Mouse (Mus musculus) hindbrain, postnatal 0 days (tissue): ENCODE measurements at regions not wholly inside any gene's neighbourhood (a gene's known extent, or its start where the extent isn't known, plus 50 kb on each side); places are given as distances from the start of the nearest gene placed in this dataset.

Source experiments
- ATAC-seq: fragments of 200-750 bp; cut with Nextera tagmentation; 2 replicates; pipeline ENCODE4 v1.8.0; 2017; ENCODE audit warnings: mild to moderate bottlenecking, moderate TSS enrichment, moderate library complexity
- DNase-seq: peaks from one replicate; pipeline ENCODE4 v3.0.0-alpha.2; 2015; ENCODE audit warnings: low spot score
- H3K27ac ChIP-seq: fragments of 300-500 bp; sonication (generic); 2 replicates; pipeline ENCODE4 v1.5.1; 2014; ENCODE audit warnings: mild to moderate bottlenecking
- H3K27me3 ChIP-seq: fragments of 300-500 bp; sonication (generic); 2 replicates; pipeline ENCODE4 v1.6.1; 2014; ENCODE audit warnings: low read length, mixed read lengths; ENCODE audit not compliant: insufficient read depth
- H3K36me3 ChIP-seq: fragments of 300-500 bp; sonication (generic); 2 replicates; pipeline ENCODE4 v1.6.1; 2014; ENCODE audit warnings: low read length, mixed read lengths; ENCODE audit not compliant: insufficient read depth
- H3K4me1 ChIP-seq: fragments of 300-500 bp; sonication (generic); 2 replicates; pipeline ENCODE4 v1.6.1; 2014; ENCODE audit warnings: antibody characterized with exemption, low read length, mixed read lengths; ENCODE audit not compliant: insufficient read depth
- H3K4me2 ChIP-seq: fragments of 300-500 bp; sonication (generic); 2 replicates; pipeline ENCODE4 v1.6.1; 2014; ENCODE audit warnings: low read depth, mild to moderate bottlenecking, low read length, moderate library complexity, mixed read lengths
- H3K4me3 ChIP-seq: fragments of 300-500 bp; sonication (generic); 2 replicates; pipeline ENCODE4 v1.5.1; 2014; ENCODE audit warnings: low read length
- H3K9ac ChIP-seq: fragments of 300-500 bp; sonication (generic); replicated peaks from 2 replicates; pipeline ENCODE4 v1.6.1; 2014; ENCODE audit warnings: mild to moderate bottlenecking, low read length, moderate library complexity, mixed read lengths
- H3K9me3 ChIP-seq: fragments of 300-500 bp; sonication (generic); 2 replicates; pipeline ENCODE4 v1.6.1; 2016; ENCODE audit warnings: low read length, mixed read lengths
- CTCF ChIP-seq: IDR thresholded peaks from 2 replicates; pipeline ENCODE4 v1.5.1; 2016; ENCODE audit warnings: antibody characterized with exemption, control low read depth, low read depth
- WGBS: fragments of 180-500 bp; shearing (Covaris S2); extraction: QIAGEN DNeasy Blood & Tissue Kit; methylation state at CpG from one replicate; pipeline ENCODE4 v1.1.7; 2014; 5-methylcytosine and 5-hydroxymethylcytosine counted together

DNA sequence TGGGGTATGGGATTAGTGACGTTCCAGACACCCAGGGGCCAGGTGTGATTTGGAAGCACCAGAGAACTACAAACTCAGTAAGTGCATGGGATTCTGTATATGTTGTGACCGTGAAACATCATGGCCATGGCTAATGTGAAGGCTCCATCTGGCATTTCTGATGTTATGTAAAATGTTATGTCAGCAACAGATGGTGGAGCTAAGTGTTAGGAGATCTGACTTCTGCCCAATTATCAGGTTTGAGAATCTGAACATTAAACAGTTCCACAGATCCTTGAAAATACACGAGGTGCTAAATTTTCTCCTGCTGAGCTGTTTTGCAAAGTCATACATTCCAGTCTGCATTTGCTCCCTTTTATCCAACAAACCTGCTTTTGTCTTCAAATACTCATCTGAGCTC is 223.6 kb upstream of the Egfl6 start:
- Histone ChIP-seq H3K4me1 (no peaks in the 10 kb centered on the region), H3K27ac (no peak overlapping the region), H3K4me3 (no peak overlapping the region), H3K9me3 (no peaks in the 10 kb centered on the region), H3K9ac (no peak overlapping the region), H3K36me3 (no peaks in the 10 kb centered on the region), H3K27me3 (no peaks in the 10 kb centered on the region), H3K4me2 (no peak overlapping the region)
- DNase-seq = no peak
- ATAC-seq = no peak
- WGBS = 50% methylated on average over 3 of the region's 3 CpGs
- no peak for TF ChIP-seq CTCF

DNA sequence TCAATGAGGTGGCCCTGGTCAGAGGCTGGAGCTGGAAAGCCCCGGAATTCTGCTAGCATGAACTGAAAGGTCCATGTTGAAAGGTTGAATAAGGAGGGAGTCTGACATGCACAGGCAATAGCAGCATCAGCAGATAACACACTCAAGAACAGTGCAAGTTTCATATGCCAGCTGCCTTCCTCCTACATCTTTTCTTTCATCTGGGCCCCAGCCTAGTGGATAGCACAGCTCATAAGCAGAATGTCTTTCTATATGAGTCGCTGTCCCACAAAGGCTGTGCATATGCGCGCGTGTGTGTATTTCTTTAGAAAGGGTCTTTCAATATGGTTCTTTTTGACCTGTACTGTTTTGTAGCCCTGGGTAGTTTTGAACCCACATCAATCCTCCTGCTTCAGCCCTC is 222.7 kb upstream of the Egfl6 start:
- Histone ChIP-seq H3K27me3 (no peaks in the 10 kb centered on the region), H3K36me3 (no peaks in the 10 kb centered on the region), H3K9me3 (no peaks in the 10 kb centered on the region), H3K4me3 (no peak overlapping the region), H3K9ac (no peak overlapping the region), H3K4me2 (no peak overlapping the region), H3K27ac (no peak overlapping the region), H3K4me1 (no peaks in the 10 kb centered on the region)
- WGBS = 81% methylated on average over 5 of the region's 5 CpGs
- TF ChIP-seq CTCF = no peak
- DNase-seq (no peak), ATAC-seq (no peak)

DNA sequence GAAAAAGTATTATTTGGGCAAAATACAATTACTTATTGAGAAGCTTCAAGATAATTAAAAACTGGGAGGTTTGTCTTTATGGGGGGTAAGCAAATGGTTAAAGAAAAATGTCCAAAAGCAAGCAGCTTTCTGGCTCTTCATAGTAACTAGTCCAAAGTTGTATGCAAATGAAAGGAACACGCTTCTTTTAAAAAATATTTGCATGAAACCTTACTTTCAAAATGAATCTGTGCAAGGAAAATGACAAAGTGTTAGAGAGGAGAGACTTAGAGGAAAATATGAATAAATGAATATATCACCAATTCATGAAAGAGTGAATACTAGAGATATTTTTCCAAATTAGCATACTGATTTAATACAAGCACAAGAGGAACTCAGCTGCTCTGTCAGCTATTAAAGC is 220.4 kb upstream of the Egfl6 start:
- no peak for TF ChIP-seq CTCF
- no peak for ATAC-seq

DNA sequence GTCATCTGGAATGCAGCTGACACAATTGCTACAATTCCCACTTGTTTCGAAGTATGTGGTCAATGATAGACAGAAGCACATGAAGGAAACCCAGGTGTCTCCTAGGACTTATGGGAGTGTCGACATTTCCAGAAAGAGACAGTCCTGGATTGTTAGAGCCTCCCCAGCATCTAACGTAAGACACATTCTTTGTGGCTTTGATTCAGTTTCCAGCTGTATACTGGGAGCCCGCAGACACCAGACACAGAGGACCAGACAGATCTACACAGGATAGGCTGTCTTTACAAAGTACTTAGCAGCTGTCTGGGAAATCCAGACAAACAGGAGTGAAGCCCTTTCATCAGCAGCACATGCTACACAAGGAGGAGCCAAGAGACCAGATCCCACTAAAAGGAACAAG is 220.0 kb upstream of the Egfl6 start:
- ATAC-seq = peak; percentile 47; the same call in 1 of the 2 replicates
- Histone ChIP-seq H3K4me1 (no peaks in the 10 kb centered on the region), H3K4me2 (no peak overlapping the region), H3K9me3 (no peaks in the 10 kb centered on the region), H3K9ac (no peak overlapping the region), H3K4me3 (no peak overlapping the region), H3K27me3 (no peaks in the 10 kb centered on the region), H3K36me3 (no peaks in the 10 kb centered on the region), H3K27ac (peak overlapping the region; percentile 32; the same call in 1 of the 2 replicates)
- no peak for TF ChIP-seq CTCF
- WGBS = 51% methylated on average over 4 of the region's 4 CpGs
- DNase-seq = no peak

More for the DNA sequence above, 220.4 kb upstream of the Egfl6 start:
- Histone ChIP-seq H3K4me2 (no peak overlapping the region), H3K4me1 (no peaks in the 10 kb centered on the region), H3K9me3 (no peaks in the 10 kb centered on the region), H3K36me3 (no peaks in the 10 kb centered on the region), H3K27me3 (no peaks in the 10 kb centered on the region), H3K27ac (no peak overlapping the region; the same call in 1 of the 2 replicates), H3K4me3 (no peak overlapping the region), H3K9ac (no peak overlapping the region)
- 69% methylated on average over 1 of the region's 1 CpGs for WGBS
- DNase-seq = no peak

DNA sequence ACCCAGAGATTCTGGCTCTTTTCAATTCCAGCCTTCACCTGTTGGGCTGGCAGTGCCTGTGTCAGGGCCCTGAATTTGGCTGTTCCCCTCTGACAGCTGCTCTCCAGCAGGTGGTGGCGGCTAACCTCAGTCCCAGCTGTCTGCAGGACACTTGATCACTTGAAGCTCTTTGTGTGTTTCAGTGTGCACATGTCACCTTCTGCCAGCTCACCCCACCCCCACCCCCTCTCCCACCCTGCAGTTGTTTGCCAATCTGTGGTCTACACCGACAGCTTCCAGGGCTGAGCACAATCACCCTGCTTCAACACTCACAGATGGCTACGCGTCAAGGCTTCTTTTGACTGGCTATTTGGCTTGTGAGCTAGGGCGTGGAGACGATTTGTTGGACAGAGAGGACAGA is 217.7 kb upstream of the Egfl6 start:
- H3K36me3 ChIP-seq = no peaks in the 10 kb centered on the region
- H3K27ac ChIP-seq = no peak overlapping the region; the same call in 1 of the 2 replicates
- H3K4me2 ChIP-seq = no peak overlapping the region
- ATAC-seq (peak; percentile 95), DNase-seq (peak; percentile 67)
- no peaks in the 10 kb centered on the region for H3K9me3 ChIP-seq
- H3K4me3 ChIP-seq = no peak overlapping the region
- no peaks in the 10 kb centered on the region for H3K4me1 ChIP-seq
- no peak overlapping the region for H3K9ac ChIP-seq
- peak; percentile 22; the same call in 1 of the 2 replicates for TF ChIP-seq CTCF
- WGBS = 57% methylated on average over 6 of the region's 6 CpGs
- H3K27me3 ChIP-seq = no peaks in the 10 kb centered on the region

DNA sequence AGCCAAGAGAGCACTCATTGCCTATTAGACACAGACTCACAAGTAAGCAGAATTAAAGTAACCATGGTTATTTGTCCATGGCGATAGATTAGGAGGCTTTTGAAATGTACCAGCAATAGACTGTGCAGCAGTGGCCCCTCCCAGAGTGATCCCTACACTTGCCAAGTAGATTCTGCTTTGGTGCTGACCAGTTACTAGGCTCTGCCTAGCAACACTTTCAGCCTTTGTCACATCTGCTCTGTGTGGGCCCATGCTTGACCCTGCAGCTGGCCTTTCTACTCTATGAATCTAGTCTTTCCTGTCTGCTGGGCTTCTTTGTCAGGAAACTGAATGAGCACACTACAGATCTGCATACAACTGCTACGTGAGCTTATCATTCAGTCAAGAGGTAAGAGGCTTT is 215.5 kb upstream of the Egfl6 start:
- TF ChIP-seq CTCF = no peak
- Histone ChIP-seq H3K9me3 (no peaks in the 10 kb centered on the region), H3K4me1 (no peaks in the 10 kb centered on the region), H3K27ac (no peak overlapping the region), H3K36me3 (no peaks in the 10 kb centered on the region), H3K9ac (no peak overlapping the region), H3K4me2 (no peak overlapping the region), H3K27me3 (no peaks in the 10 kb centered on the region), H3K4me3 (no peak overlapping the region)
- 59% methylated on average over 2 of the region's 2 CpGs for WGBS
- peak; percentile 4 for DNase-seq
- peak; percentile 72; the same call in 1 of the 2 replicates for ATAC-seq

DNA sequence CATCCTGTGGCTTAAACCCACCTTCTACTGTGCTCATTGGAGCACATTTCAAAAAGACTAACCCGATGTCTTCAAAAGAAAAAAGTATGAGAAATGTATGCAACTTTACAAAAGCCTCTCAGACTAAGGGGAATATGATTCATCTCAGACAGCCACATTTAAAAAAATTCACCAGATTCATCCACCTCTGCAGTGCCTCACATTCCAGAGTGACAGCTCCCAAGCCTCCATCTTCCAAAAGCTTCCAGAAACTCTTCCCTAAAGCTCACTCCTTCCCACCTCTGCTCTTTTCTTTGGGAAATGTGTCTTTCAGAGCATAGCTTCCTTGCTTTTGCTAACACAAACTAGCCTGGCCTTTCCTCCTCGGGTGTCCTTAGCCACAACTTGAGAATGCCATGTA is 210.1 kb upstream of the Egfl6 start:
- no peak for TF ChIP-seq CTCF
- H3K27me3 ChIP-seq = peaks cover 5% of the 10 kb centered on the region; the same call in 1 of the 2 replicates
- no peaks in the 10 kb centered on the region for H3K4me1 ChIP-seq
- H3K27ac ChIP-seq = no peak overlapping the region
- H3K9me3 ChIP-seq = no peaks in the 10 kb centered on the region
- WGBS = 86% methylated on average over 2 of the region's 2 CpGs
- DNase-seq (no peak), ATAC-seq (no peak)
- no peak overlapping the region for H3K4me2 ChIP-seq
- no peaks in the 10 kb centered on the region for H3K36me3 ChIP-seq
- no peak overlapping the region for H3K9ac ChIP-seq
- H3K4me3 ChIP-seq = no peak overlapping the region
